Mouse (Mus musculus) brain, embryonic 14.5 days (tissue): ENCODE data around the gene Ttc9b. TPM values are rescaled to one million over a fixed set of nuclear protein-coding genes. Genes with fewer than 3 reads are reported as not detected.
"Not testable (repeated sequence)": the region's sequence is repeated elsewhere in the genome, so short reads cannot be mapped to it uniquely, and the experiment has no call there.

Experiments used
- DNase-seq: peaks from one replicate; pipeline ENCODE4 v3.0.0-alpha.2; 2011; ENCODE audit warnings: low read depth
- CTCF ChIP-seq: fragments of 200-500 bp; IDR thresholded peaks from 2 replicates; pipeline ENCODE4 v1.5.1; 2012; ENCODE audit warnings: inconsistent platforms, mild to moderate bottlenecking, moderate library complexity, borderline replicate concordance; ENCODE audit not compliant: insufficient read depth, insufficient read length; ENCODE audit errors: extremely low read depth
- POLR2A ChIP-seq: fragments of 200-500 bp; IDR thresholded peaks from 2 replicates; pipeline ENCODE4 v1.6.1; 2012; ENCODE audit warnings: mild to moderate bottlenecking, inconsistent platforms, borderline replicate concordance; ENCODE audit not compliant: poor library complexity, insufficient read depth, insufficient read length, severe bottlenecking; ENCODE audit errors: extremely low read depth
- polyA plus RNA-seq: library from polyadenylated mRNA; depleted of rRNA; stranded (reverse); fragments of >200 nt; gene quantifications from 2 replicates; pipeline ENCODE4 v1.2.3, GENCODE M21; 2012

The Ttc9b gene
- polyA plus RNA-seq, 1 experiment: 57.7 TPM

GRCm38 (mm10) chr7:27613751-27614499 lies 39.8 kb upstream of the Ttc9b start:
- peak; percentile 94 for DNase-seq
- TF ChIP-seq POLR2A (no peak), CTCF (no peak)

- TF ChIP-seq CTCF: no peak
- TF ChIP-seq POLR2A: no peak
- DNase-seq: peak; percentile 25
Observed at GRCm38 (mm10) chr7:27621028-27621427, 32.7 kb upstream of the Ttc9b start.

- TF ChIP-seq POLR2A: no peak
- TF ChIP-seq CTCF: no peak
- DNase-seq: no peak
Observed at GRCm38 (mm10) chr7:27622234-27622633, 31.5 kb upstream of the Ttc9b start.

- no peak for TF ChIP-seq POLR2A
- DNase-seq: no peak
Observed at GRCm38 (mm10) chr7:27624967-27625366, 28.7 kb upstream of the Ttc9b start.

GRCm38 (mm10) chr7:27627707-27628106 lies 26.0 kb upstream of the Ttc9b start:
- TF ChIP-seq POLR2A: no peak
- no peak for TF ChIP-seq CTCF
- no peak for DNase-seq

- DNase-seq: no peak
- TF ChIP-seq POLR2A (no peak), CTCF (no peak)
Observed at GRCm38 (mm10) chr7:27628190-27628589, 25.5 kb upstream of the Ttc9b start.

- DNase-seq: not testable (repeated sequence)
Observed at GRCm38 (mm10) chr7:27628816-27629215, 24.9 kb upstream of the Ttc9b start.

- TF ChIP-seq CTCF: no peak
- no peak for TF ChIP-seq POLR2A
- no peak for DNase-seq
Observed at GRCm38 (mm10) chr7:27631439-27631838, 22.3 kb upstream of the Ttc9b start.

- TF ChIP-seq CTCF (no peak), POLR2A (no peak)
Observed at GRCm38 (mm10) chr7:27633166-27633565, 20.5 kb upstream of the Ttc9b start.

GRCm38 (mm10) chr7:27634691-27635090 lies 19.0 kb upstream of the Ttc9b start:
- TF ChIP-seq POLR2A (no peak), CTCF (no peak)
- no peak for DNase-seq

More at GRCm38 (mm10) chr7:27633166-27633565, 20.5 kb upstream of the Ttc9b start:
- DNase-seq: no peak

- not testable (repeated sequence) for DNase-seq
Observed at GRCm38 (mm10) chr7:27635094-27635493, 18.6 kb upstream of the Ttc9b start.

GRCm38 (mm10) chr7:27644471-27644870 lies 9.2 kb upstream of the Ttc9b start:
- TF ChIP-seq CTCF (no peak), POLR2A (no peak)
- DNase-seq: no peak

- TF ChIP-seq POLR2A: no peak
- no peak for TF ChIP-seq CTCF
- DNase-seq: no peak
Observed at GRCm38 (mm10) chr7:27646516-27646915, 7.2 kb upstream of the Ttc9b start.
